Mouse (Mus musculus): ENCODE results near the gene Atp8b2.

Atp8b2 gene

DNA sequence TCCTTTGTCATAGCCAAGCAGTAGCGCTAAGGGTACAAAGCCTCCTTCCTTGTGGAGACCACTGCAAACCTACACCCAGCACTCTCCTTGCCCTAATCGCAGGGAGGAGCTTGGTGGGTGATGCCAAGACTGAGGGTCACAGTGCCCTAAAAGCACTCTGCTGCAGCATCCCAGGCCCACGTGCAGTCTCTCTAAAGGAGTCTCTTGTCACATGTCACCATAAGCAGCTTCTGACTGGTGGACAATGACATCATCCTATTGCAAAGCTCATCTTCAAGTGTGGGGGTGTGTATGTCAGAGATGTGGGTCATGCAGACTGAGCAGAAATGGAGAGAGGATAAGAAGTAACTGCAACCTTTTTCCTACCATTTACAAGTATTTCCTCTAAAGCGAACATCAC is 3.9 kb downstream of the Atp8b2 start:
- DNase-seq (ENCODE audit: low spot score) = no peak

DNA sequence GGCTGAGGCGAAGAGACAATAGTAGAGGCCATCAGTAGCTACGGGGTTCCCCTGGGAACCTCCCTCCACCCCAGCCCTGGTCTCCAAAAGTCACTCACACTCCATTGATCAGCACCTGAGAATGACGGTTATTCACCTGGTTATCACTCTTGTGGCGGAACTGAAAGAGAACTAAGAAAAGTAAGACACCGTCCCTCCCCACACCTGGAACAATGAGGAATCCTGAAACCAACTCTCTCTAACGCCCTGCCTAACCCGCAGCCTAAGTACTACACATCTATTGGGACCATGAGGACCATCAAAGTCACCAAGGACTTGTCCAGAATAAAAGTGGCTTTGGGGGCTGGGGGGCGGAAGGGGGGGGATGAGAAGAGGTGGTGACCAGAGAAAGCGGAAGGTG is 5.4 kb downstream of the Atp8b2 start:
- no peak for DNase-seq (ENCODE audit: low spot score)

DNA sequence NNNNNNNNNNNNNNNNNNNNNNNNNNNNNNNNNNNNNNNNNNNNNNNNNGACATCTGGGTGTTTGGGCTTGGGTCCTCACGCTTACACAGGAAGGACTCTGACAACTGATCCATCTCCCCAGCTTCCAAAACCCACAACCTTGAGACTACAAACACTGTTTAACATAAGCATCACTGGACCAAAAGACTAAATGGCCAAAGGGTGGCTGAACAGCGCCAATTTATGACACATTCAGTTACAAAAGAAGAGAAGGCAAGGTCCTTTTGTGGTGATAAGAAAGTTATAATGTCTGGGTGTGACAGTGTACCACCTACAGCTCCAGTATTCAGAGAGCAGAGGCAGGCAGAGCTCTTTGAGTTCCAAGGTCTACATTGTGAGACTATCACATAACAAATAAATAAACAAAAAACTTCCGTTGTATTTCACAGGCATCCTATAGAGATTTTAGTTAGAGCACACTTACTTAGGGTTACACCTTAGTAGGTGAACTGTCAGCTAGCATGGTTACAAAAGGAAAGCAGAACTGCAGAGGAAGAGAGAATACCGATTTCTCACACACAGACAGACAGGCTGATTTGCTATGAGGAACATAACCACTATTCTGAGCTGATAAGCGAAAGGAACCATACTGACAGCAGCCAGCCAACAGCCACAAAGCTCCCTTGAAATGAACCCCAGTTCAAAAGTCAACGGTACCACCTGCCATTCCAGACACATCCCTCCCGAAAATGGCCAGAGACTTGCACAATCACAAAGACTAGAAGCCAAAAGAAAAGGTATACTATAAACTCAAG is 6.9 kb downstream of the Atp8b2 start:
- no peak for DNase-seq (ENCODE audit: low spot score)

DNA sequence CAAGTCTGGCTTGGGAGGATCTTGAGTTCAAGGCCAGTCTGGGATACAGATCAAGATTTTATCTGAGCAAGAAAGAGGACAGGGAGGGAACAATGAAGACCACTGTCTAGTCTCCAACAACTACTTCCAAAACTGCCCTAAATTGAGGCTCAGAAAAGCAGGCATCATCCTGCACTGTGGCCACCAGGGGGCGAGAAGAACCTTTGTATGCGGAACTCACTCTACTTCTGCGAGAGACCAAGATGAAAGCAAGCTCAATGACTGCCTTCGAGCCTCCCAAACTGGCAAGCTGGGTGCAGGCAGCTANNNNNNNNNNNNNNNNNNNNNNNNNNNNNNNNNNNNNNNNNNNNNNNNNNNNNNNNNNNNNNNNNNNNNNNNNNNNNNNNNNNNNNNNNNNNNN is 9.9 kb downstream of the Atp8b2 start:
- DNase-seq (ENCODE audit: low spot score) = peak; percentile 73

DNA sequence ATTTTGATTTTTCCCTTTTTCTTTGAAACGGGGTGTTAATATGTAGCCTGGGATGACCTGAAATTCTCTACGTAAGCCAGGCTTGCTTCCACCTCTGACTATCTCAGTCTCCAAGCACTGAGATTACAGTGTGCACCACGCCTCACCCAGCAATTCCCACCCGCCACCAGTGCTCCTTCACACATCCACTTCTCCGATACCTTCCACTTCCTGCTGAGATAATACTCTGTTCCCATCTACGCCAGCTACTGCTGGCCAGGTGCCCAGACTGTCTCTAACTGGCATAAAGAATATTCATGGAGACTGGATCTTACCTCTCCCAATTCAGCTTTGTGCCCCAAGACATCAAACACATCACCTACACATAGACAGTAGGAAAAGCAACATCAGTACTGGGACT is 14.7 kb downstream of the Atp8b2 start:
- no peak for DNase-seq (ENCODE audit: low spot score)

DNA sequence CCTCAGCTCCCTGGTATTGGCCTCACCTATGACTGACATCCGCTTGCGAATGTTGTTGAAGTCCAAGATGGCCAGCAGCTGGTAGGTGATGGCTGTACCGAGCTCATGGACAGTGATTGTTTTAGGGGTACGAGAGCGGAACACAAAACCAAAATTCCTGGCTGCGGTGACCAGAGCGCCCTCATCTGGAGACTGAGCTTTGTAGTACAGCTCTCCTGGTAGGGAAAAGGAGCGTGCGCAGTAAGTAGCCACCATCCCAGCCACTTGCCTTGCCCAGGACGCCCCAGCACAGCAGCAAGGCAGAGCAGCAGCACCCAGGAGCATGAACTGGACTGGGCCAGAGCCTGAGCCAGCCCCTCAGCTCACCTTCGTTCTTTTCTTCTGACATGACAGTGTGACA is 15.3 kb downstream of the Atp8b2 start:
- DNase-seq (ENCODE audit: low spot score) = no peak

DNA sequence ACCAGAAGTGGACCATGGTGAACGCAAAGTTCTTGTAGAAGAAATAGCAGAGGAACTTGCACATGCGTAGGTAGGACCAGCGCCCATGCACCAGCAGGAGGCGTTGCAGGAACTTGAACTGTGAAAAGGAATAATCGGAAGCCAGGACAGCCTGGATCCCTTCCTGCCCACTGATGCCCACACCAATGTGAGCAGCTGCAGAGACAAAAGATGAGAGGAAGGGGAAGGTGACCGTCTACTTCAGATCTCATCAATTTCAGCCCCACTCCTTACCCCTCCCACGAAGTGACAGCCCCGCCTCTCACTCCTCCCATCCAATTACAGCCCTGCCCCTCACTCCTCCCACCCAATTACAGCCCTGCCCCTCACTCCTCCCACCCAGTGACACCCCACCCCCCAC is 18.3 kb downstream of the Atp8b2 start:
- no peak for DNase-seq (ENCODE audit: low spot score)

DNA sequence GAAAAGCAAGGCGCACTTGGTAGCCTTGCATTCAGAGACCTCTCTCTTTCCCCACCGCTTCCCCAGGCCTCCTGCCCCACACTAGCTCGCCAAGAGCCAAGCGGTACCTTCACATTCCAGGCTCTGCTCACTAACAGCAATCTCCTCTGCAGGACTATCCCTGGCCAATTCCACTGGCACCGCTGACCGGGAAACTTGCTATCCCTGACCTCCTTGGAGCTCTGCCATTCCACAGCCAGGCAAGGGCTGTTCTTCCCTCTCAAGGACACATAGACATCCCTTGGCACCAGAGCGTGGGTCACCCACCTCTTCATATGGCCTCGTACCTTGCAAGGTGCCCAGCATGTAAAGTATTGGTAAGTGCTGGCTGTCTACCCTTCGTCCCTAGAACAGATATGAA is 20.4 kb downstream of the Atp8b2 start:
- no peak for DNase-seq (ENCODE audit: low spot score)

DNA sequence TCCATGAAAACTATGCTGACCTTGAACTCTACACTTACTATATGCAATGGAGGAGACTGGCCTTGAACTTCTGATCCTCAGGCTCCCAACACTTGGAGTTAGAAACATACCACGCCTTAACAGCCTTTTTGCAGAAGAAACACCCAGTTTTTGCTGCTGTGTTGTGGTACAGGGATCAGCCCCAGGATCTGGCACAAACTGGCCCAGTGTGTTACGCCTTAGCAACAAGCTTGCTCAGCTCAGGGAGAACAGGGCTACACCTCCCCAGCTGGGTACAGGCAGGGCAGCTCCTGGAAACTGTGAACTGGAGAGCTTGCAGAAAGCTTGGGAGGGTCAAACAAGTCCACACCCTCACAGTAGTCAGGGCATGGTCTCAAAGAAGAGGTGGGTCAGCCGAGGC is 26.8 kb downstream of the Atp8b2 start:
- DNase-seq (ENCODE audit: low spot score) = no peak

DNA sequence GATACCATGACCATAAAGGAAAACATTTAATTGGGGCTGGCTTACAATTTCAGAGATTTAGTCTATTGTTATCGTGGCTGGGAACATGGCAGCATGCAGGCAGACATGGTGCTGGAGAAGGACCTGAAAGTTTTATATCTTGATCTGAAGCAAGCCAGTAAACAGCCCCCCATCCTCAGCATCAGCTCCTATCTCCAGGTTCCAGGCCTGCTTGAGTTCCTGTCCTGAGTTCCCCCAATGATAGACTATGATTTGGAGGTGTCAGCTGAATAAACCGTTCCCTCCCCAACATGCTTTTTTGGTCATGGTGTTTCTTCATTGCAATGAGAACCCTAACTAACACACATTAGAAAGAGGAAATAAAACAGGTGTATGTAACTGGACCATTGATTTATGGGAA is 30.4 kb downstream of the Atp8b2 start:
- DNase-seq (ENCODE audit: low spot score) = no peak

DNA sequence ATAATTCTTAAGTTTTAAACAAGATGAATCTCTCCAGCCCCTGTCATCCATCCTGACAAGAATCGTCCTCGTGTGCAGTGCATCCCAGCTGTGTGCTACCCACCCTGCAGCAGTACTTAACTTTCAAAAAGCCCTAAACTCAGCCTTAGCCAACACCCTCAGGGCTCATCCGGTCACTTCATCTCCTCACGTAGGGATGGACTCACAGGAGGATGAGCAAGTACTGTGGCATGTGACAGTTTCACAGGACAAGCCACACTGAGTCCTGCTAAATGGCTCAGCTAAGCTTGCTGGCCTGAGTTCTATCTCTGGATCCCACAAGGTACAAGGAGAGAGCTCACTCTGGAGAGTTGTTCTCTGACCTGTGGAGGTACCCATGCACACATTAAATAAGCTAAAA is 34.4 kb downstream of the Atp8b2 start:
- no peak for DNase-seq (ENCODE audit: low spot score)

DNA sequence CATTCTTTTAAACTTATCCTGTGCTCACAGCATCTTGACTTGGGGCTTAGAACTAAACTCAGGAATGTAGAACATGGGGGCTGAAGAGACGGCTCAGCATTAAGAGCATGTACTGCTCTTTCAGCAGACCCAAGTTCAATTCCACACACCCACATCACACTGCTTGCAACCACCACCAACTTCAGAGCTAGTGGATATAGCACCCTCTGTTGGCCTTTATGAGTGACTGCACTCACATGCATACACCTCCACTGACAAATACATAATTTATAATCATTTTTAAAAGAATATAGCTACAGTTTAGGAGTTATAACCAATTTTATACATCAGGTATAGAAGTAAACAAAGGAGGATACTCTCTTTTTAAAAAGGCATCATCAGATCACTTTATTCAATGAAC is 36.9 kb downstream of the Atp8b2 start:
- no peak for DNase-seq (ENCODE audit: low spot score)

DNA sequence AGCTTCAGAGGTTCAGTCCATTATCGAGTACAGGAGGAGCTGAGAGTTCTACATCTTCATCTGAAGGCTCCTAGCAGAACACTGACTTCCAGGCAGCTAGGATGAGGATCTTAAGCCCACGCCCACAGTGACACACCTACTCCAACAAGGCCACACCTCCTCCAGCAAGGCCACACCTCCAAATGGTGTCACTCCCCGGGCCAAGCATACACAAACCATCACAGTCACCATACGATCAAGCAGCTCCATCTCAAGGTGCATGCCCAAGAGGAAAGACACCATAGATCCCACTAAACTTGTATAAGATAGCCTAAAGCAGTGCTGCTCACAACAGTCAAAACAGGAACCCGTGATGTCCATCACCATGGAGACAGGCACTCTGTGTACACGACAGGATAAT is 42.6 kb downstream of the Atp8b2 start:
- DNase-seq (ENCODE audit: low spot score) = no peak

DNA sequence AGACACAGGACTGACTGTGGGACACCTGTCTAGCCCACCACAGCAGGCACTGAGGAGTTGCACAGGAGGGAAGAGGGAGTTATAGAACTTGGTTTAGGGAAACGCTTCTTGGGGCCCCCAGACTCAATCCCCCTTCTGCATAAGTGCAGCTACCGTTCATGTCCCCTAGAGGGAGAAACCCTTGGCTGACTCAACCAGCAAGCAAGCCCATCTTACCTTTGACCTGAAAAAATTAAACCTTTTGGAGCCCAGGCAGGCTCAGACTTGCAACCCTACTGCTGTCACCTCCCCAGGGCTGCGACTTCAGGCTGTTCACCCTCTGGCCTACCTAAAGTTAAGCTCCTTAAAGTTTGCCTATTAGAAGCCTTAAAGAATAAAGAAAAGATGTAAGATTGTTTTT is 45.9 kb downstream of the Atp8b2 start:
- no peak for DNase-seq (ENCODE audit: low spot score)

DNA sequence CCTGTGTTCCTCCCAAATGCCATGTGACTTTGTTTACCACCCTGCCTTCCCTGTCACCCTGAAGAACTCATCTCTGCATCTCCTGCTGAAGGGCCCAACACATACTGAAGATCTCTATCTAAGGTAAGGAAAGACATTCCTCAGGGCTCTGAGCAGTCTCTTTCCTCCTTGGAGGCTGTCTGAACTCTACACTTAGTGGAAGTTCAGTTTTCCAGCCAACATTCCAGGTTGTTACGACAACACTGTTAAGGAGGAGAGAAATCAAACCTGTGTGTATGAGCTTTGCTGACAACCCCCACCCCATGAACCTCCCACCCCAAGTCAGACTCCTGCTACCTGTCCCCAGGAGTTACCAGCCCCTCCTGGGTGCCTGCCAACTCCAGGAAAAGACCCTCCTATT is 46.7 kb downstream of the Atp8b2 start:
- DNase-seq (ENCODE audit: low spot score) = no peak

DNA sequence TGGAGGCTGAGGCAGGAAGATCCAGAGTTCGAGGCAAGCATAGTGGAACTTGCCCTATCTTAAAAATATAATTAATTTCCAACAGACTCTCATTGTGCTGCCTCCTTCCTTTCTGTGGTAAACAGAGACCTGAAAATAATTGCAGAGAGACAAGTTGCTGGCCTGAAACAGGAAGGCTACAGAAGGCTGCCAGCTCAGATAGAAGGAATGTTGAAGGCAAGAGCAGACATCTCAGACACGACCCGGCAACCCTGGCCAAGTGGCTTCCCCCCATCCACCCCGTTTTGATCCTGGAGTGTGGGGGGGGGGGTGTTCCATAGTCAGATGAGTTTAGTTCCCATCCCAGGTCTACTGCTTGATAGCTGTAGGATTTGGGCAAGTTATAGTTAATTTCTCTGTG is 48.6 kb downstream of the Atp8b2 start:
- no peak for DNase-seq (ENCODE audit: low spot score)

DNA sequence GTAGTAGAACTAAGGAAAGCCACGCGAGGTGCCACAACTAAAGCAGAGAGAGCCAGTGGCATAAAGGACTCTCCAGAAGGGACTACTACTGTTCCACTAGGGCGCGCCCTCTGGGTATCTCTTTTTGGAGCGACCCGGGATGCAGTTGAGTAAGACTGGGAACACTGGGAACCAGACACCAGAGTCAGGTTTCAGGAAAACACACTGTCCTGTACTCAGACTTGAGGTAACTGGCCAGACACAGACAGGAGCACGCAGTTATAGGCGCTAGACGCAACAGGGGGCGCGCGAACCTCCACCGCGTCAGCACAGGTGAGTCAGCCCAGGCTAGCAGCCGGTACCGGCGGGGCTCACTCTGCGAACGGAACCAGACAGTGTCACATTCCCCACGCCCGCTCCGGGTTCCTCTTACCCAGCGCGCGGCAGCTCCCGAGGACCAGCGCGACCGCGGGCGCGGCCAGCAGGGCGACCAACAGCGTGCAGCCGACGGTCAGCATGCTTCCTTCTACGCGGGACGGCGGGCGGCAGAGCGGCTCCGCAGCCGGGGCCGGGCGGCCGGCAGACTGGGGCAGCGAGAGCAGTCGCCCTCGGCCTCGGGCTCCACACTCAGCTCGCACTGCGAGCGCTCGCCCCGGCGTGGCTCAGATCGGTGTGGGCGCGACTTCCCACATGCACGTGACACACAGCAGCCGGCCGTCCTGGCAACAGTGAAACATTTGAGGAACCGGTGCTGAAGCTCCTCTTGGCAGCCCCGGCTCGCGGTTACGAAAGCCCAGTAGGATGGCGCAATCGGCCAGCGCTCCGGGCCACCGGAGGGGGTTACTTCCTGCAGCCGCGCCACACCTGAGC is 50.5 kb downstream of the Atp8b2 start, which contains the start of gene Il6ra:
Gene Il6ra (minus strand): TSS at position 654 of the 849 bp plus-strand sequence.
- peak; percentile 81 for DNase-seq (ENCODE audit: low spot score)

DNA sequence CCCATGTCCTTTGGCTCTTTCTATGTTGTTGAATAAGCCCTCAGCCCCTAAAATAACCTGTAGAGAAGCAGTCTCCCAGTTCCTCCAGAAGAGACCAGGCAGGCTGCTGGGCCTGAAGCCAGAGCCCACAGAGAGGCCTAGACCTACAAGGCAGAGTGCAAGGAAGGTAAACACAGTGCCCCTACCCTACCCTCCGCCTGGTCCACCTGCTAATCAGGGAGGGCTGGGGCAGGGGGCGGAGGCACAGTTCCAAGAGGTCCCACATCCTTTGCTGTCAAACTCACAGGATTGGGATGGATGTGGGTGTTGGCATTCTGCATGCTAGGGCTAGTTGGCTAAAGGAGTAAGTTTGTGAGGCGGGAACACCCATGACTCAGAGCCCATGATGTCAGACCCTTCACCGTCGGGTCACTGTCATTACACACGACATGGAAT is 51.2 kb downstream of the Atp8b2 start:
- no peak for DNase-seq (ENCODE audit: low spot score)

DNA sequence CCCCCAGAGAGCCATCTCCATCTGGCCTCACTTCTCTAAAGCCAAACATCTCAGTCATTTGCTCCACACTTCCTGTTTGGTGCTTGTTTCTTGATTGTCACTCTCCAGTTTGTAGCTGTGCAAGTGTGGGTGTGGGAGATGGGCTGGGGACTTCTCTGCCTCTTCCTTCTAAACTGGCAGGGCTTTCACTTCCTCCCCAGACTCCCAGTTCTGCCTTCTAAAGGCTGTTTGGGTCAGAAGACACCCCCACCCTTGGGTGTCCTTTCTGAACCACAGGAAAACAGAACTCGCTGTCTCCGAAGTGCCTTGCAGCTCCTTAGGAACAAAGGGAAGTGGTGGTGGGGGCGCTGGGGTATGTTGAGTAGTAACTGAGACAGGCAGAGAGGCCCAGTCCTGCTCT is 52.1 kb downstream of the Atp8b2 start:
- no peak for DNase-seq (ENCODE audit: low spot score)

DNA sequence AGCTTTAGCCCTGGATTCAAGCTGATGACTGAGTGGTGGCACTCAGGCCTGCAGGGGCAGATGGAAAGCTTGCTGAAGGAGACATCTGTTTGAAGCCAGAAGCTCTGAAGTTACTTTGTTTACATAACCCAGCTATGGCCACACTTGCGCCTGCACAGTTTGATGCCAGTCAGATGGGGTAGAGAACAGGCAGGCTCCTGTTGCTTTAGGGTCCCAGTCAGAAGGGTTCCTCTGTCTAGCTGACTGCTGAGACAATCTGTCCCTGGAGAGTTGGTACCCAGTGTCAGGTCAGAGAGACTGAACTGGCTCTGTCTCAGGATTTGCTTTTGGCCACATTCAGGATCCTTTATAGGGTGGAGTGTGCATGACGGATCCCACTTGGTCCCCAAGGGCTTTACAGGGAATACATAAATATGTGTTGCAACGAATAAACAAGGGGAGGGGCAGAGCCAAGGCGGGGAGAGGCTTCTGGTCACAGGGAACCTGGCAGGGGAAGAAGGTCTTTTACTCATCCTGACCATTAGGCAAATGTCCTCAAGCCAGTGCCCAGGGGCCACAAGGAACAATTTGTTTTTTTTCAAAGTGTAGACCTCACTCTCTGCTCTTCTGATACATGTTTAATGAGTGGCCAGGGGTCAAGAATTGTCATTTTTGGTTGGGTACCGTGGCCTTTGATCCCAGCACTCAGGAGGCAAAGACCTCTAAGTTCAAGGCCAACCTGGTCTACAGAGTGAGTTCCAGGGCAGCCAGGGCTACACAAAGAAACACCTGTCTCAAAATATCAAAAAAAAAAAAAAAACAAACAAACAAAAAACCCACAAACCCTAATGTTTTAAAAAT is 53.4 kb downstream of the Atp8b2 start:
- DNase-seq (ENCODE audit: low spot score) = no peak

DNA sequence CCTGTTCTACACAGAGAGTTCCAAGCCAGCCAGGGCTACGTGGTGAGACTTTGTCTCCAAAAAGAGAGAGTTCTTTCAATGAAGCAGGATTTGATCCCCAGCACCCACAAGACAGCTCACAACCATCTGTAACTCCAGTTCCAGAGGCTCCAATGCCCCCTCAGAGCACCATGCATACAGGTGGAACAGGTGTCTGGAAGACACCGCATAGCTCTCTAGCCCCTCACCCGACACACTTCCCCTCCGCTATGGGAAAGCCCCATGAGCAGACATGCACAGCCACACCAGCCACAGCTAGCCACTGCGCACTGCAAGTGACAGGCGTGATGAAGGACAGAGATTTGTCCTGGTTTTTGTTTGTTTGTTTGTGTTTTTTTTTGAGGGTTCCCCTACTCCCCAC is 54.5 kb downstream of the Atp8b2 start:
- no peak for DNase-seq (ENCODE audit: low spot score)

DNA sequence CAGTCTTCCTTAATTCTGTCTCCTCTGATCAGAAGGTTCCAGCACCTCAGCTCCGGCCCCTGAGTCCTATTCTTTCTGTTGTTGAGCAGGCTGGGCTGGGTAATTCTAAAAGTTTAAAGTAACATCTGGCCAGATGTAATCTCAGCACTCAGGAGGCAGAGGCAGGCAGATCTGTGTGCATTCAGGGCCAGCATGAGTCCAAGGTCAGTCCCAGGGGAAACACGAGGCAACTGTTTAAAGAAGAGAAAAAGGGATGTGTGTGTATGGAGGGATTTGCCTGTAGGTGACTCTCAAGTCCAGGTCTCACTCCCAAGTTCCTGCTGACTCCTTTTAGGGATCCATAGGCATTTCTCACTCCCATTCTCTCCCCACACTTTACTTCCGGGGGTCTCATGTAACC is 55.5 kb downstream of the Atp8b2 start:
- no peak for DNase-seq (ENCODE audit: low spot score)

DNA sequence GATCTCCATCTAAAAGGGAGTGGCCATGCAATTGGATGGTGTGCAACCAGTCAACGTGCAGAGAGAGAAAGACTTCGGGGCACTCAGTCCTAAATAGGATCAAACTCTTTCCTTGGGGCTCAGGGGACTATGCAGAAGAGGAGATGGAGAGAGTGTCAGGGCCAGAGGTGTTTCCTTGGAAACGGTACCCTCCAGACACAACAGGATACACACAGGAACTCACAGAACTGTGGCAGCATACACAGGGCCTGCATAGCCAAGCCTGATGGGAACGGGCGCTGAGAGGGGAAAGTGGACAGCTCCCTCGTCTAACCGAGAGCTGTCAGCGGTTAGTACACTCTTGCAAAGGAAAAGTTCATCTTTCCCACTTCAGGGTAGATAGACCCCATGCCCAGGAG is 63.8 kb downstream of the Atp8b2 start:
- DNase-seq (ENCODE audit: low spot score) = no peak
